Mouse (Mus musculus) brain, adult 2 months (tissue): ENCODE measurements around the gene Adam15.

Experiments used
- DNase-seq: peaks from one replicate; pipeline ENCODE4 v3.0.0; 2011; ENCODE audit warnings: low read depth, low spot score

The Adam15 gene

DNA sequence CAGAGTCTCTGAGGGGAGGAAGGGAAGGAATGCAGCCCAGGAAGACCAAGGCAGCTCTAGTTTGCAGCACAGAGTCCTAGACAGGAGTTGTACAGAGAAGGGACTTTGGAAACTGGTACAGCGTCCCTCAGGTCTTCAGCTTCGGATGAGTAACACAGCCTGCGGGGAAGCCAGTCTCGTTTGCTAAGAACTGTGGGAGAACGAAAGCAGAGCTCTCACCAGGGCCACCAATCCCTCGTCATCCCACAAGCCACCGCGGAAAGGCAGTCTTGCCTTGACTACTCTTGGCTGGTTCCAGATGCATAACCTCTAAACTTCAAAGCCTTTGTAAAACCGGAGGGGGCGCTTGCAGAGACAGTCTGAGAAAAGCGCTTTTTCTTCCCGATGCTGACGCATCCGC lies 50.3 kb downstream of the Adam15 start:
- peak; percentile 85 for DNase-seq

GRCm38 (mm10) chr3:89298908-89299307 lies 50.9 kb downstream of the Adam15 start:
- no peak for DNase-seq

DNA sequence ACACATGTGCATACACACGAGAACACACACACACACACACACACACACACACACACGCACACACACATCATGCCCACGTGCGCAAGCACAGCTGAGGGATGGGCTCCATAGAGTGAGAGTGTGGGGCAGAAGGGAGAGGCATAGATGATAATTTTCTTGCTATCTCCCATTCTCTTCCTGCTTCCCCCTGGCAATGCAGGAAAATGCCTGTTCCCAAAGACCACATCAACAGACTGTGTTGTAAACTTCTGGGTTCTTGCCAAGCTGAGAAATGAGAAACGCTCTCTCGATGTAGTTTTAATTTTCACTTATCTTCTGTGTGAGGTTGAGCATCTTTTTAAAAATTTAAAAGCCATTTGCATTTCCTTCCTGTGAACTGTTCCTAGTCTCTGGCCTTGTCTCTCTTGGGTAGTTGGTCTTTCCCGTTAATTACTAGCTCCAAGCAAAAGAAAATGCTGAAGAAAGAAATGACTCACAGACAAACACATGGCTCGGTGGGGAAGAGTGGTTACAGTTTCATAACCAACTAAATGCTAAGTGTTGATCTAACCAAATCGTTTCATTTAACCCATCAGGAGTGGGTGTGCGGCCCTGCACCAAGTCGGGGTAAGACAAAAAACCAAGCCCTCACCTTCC lies 52.9 kb downstream of the Adam15 start:
- DNase-seq: peak; percentile 70

- no peak for DNase-seq
Measured at GRCm38 (mm10) chr3:89295685-89296230, 54.0 kb downstream of the Adam15 start.

GRCm38 (mm10) chr3:89294195-89294594 lies 55.6 kb downstream of the Adam15 start:
- DNase-seq: no peak

GRCm38 (mm10) chr3:89293247-89293918 lies 56.4 kb downstream of the Adam15 start:
- DNase-seq: no peak

DNA sequence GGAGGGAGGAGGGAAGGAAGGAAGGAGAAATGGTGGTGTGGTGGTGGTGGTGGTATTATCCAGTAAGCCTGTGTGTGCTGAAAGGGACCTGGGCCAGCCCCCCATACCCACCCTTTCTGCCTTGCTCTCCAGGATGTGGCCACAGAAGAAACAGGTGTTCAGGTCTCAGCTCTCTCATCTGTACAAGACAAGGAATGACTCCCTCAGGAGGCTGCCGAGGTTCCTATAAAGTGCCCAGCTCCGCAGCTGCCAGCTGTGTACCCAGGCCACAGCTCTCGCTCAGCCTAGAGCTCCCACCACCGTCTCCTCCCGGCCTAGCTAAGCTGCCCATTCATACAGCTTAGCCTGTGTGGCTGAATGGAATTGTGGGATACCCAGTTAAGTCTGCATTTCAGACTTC lies 57.5 kb downstream of the Adam15 start:
- no peak for DNase-seq

DNA sequence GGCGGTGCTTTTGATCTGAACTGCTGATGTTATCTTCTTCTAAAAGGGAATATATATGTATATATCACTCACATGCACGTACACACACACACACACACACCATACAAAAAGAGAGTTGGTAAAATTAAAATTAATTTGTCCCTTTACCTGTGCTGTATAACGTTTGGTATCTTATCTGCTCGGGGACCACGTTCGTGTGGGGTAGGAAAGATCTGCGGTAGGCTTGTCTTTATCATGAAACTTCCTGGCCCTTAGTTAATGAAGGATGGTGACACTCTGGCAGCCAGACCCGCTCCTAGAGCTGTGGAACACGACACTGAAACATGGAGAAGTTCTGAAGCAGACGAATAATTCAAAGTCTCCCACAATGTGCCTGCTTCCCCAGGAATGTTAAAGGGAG lies 57.9 kb downstream of the Adam15 start:
- no peak for DNase-seq
